ENCODE assay signal across 10 mouse cellular contexts in genomic region chr14:47432987-47433386, GRCm38 (mm10). TPM values are rescaled to one million over a fixed set of nuclear protein-coding genes. Genes with fewer than 3 reads are reported as not detected.
DNase-seq lines count a peak whose midpoint lies in the region; TF ChIP-seq lines count a peak whose summit lies in the region.
"Had no signal": no experiment of that assay in that cellular context is flagged by ENCODE, and none has a peak within 500 bp of the region (broad histone marks: within the 10 kb centered on the region; RNA-seq: fewer than 3 reads in every experiment).

No protein-coding gene starts in this region.

- H3K4me3 ChIP-seq in gastrocnemius, adult 2 months = no peak overlapping the region
- H3K4me3 ChIP-seq: stomach, embryonic 15.5 days had no signal

- TF ChIP-seq CTCF in gastrocnemius, adult 2 months (IDR thresholded peaks at IDR 0.05) = peak; percentile 39

- no peak overlapping the region for H3K27ac ChIP-seq in gastrocnemius, adult 2 months
- H3K27ac ChIP-seq: stomach, embryonic 15.5 days had no signal

- no peak for DNase-seq in gastrocnemius, adult 2 months
- DNase-seq in gastrocnemius, adult 18-20 months (ENCODE audit: low spot score) = no peak
- DNase-seq in lung, postnatal 36 days = peak; percentile 16
- DNase-seq in lung, adult 18-20 months = no peak
- peak; percentile 46 for DNase-seq in ZHBTc4 (ENCODE audit: low read depth, low spot score)
- peak; percentile 26 for DNase-seq in naive thymus-derived CD4-positive, alpha-beta T cell, adult 2 months (ENCODE audit: low read depth)
- no peak for DNase-seq in left cerebral cortex, adult 11 months (ENCODE audit: low spot score)
- no peak for DNase-seq in kidney, postnatal 14 days
- DNase-seq: lung, postnatal 4 days had no signal

- intact Hi-C loops in gastrocnemius, adult 2 months (cut with DNase I) = no loop called here

RNA-seq across cellular contexts. Expression of gene Dlgap5, which starts 14.8 kb away (rescaled TPM):
- total RNA-seq in gastrocnemius, adult 2 months (2021) = not detected
- not detected for total RNA-seq in gastrocnemius, adult 18-20 months (2021)

RNA-seq across cellular contexts. Expression of gene Fbxo34, which starts 17.2 kb away (rescaled TPM):
- total RNA-seq in gastrocnemius, adult 2 months (2021) = 10 to 100 TPM; 10.7 to 12.3 TPM
- 10 to 100 TPM; 11.2 to 12.6 TPM for total RNA-seq in gastrocnemius, adult 18-20 months (2021)

Comparison
In these comparisons a context has a peak if more than half of its experiments do, and no peak if none do; other contexts are left out.
1. DNase-seq: peak in lung, postnatal 36 days (single experiment), ZHBTc4 (single experiment) and naive thymus-derived CD4-positive, alpha-beta T cell, adult 2 months (single experiment); none in gastrocnemius, adult 2 months (single experiment), gastrocnemius, adult 18-20 months (single experiment), lung, adult 18-20 months (0 of 2), left cerebral cortex, adult 11 months (single experiment) and kidney, postnatal 14 days (single experiment).